Mouse (Mus musculus) embryonic facial prominence, embryonic 10.5 days (tissue): ENCODE results near the gene Aif1. TPM values are rescaled to one million over a fixed set of nuclear protein-coding genes. Genes with fewer than 3 reads are reported as not detected.

Experiments
- DNase-seq: peaks from one replicate; pipeline ENCODE4 v3.0.0-alpha.2; 2017; ENCODE audit warnings: low spot score
- H3K27ac ChIP-seq: fragments of 300-500 bp; sonication (generic); replicated peaks from 2 replicates; pipeline ENCODE4 v1.5.1; 2016; ENCODE audit warnings: mild to moderate bottlenecking
- H3K27me3 ChIP-seq: fragments of 300-500 bp; sonication (generic); replicated peaks from 2 replicates; pipeline ENCODE4 v1.6.1; 2016; ENCODE audit warnings: low read depth, mild to moderate bottlenecking; ENCODE audit not compliant: poor library complexity, severe bottlenecking
- H3K36me3 ChIP-seq: fragments of 300-500 bp; sonication (generic); replicated peaks from 2 replicates; pipeline ENCODE4 v1.6.1; 2016; ENCODE audit warnings: mild to moderate bottlenecking, moderate library complexity
- H3K4me1 ChIP-seq: fragments of 300-500 bp; sonication (generic); 2 replicates; pipeline ENCODE4 v1.6.1; 2016
- H3K4me3 ChIP-seq: fragments of 300-500 bp; sonication (generic); 2 replicates; pipeline ENCODE4 v1.5.1; 2016; ENCODE audit warnings: mild to moderate bottlenecking, moderate library complexity
- H3K9me3 ChIP-seq: fragments of 300-500 bp; sonication (generic); 2 replicates; pipeline ENCODE4 v1.6.1; 2016; ENCODE audit warnings: mild to moderate bottlenecking
- whole genome bisulfite sequencing: fragments of 180-500 bp; shearing (Covaris S2); methylation state at CpG from one replicate; pipeline ENCODE4 v1.1.7; 2016; 5-methylcytosine and 5-hydroxymethylcytosine counted together
- polyA plus RNA-seq: library from polyadenylated mRNA; unstranded; fragments of >200 nt; fragmentation: Nextera tagmentation; extraction: Ambion mirVana; gene quantifications from 2 replicates; pipeline ENCODE4 v1.2.1, GENCODE M21; 2016

The Aif1 gene
- polyA plus RNA-seq, 1 experiment from 2014 or later, result 3.9 TPM

DNA sequence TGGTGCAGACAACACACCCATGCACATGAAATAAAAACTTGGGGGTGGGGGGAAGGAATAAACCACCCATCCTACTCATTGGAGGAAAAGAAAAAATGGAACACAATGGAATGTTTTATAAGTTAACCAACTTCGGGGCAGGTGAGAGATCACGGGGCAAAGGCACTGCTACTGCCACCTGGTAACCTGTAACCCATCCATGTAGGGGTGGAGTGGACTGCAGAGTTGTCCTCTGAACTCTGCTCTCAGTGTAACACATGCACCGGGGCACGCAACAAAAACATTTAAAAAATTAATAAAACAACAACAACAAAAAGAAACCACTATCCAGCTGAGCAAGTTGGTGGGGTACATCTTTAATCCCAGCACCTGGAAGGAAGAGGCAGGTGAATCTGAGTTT is 23.7 kb downstream of the Aif1 start:
- 95% methylated on average over 4 of the region's 4 CpGs for WGBS
- Histone ChIP-seq H3K4me1 (peaks cover 12% of the 10 kb centered on the region), H3K27ac (no peak overlapping the region), H3K27me3 (no peaks in the 10 kb centered on the region), H3K4me3 (no peak overlapping the region; the same call in 1 of the 2 replicates), H3K36me3 (peaks cover 99% of the 10 kb centered on the region), H3K9me3 (no peaks in the 10 kb centered on the region)
- DNase-seq, result no peak

- Histone ChIP-seq H3K27me3 (no peaks in the 10 kb centered on the region), H3K9me3 (peaks cover 7% of the 10 kb centered on the region; the same call in 1 of the 2 replicates), H3K36me3 (peaks cover 99% of the 10 kb centered on the region), H3K4me3 (no peak overlapping the region; the same call in 1 of the 2 replicates), H3K4me1 (no peaks in the 10 kb centered on the region), H3K27ac (no peak overlapping the region)
- DNase-seq, result no peak
- WGBS, result 70% methylated on average over 5 of the region's 5 CpGs
Measured at GRCm38 (mm10) chr17:35147922-35148639, 27.8 kb downstream of the Aif1 start.

DNA sequence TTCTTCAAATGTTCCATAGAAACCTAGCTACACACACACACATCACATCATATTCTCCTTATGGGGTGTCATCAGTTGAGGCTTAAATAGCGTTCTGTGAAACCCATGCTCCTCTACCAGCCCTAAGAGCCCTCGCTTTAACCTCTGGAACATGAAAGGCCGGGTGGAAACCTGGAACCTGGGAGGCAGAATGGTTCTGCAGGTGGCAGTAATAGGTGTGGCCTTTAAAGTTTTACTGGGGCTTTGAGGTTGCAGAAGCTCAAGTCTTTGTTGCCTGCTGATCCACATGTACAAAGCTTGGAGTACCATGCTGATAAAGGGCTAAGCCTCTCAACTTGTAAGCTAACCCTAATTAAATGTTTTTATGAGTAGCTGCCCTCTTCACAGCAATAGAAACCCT is 28.5 kb downstream of the Aif1 start:
- DNase-seq, result no peak
- Histone ChIP-seq H3K4me3 (no peak overlapping the region), H3K4me1 (no peaks in the 10 kb centered on the region), H3K27ac (no peak overlapping the region), H3K27me3 (no peaks in the 10 kb centered on the region), H3K36me3 (peaks cover 99% of the 10 kb centered on the region), H3K9me3 (peaks cover 9% of the 10 kb centered on the region; the same call in 1 of the 2 replicates)
- WGBS, result 62% methylated on average over 3 of the region's 3 CpGs

DNA sequence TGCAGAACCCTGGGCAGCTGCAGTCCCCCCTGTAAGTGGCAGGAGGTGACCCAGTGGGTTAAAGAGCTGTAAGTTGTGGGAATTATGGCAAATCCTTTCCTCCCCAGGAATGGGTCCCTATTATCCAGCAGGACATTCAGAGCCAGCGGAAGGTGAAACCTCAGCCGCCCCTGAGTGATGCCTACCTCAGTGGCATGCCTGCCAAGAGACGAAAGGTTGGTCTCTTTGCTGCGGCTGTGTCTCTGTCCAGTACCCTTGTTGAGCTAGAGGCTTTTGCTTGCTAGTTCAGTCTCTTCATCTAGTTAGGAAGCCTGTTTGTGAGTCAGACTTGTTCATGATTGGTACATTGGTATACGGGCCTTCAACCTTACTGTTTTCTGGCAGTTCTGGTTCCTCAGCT is 29.7 kb downstream of the Aif1 start:
- no peaks in the 10 kb centered on the region for H3K4me1 ChIP-seq
- WGBS, result 89% methylated on average over 5 of the region's 5 CpGs
- no peak for DNase-seq
- H3K27ac ChIP-seq, result no peak overlapping the region
- H3K36me3 ChIP-seq, result peaks cover 99% of the 10 kb centered on the region
- peaks cover 9% of the 10 kb centered on the region; the same call in 1 of the 2 replicates for H3K9me3 ChIP-seq
- no peak overlapping the region for H3K4me3 ChIP-seq
- H3K27me3 ChIP-seq, result no peaks in the 10 kb centered on the region

GRCm38 (mm10) chr17:35141971-35142370 is 33.9 kb downstream of the Aif1 start:
- DNase-seq, result no peak
- 90% methylated on average over 6 of the region's 6 CpGs for WGBS
- Histone ChIP-seq H3K36me3 (peaks cover 97% of the 10 kb centered on the region), H3K27ac (no peak overlapping the region), H3K4me1 (peaks cover 6% of the 10 kb centered on the region), H3K27me3 (no peaks in the 10 kb centered on the region), H3K9me3 (peaks cover 9% of the 10 kb centered on the region; the same call in 1 of the 2 replicates), H3K4me3 (no peak overlapping the region)

- Histone ChIP-seq H3K9me3 (peaks cover 9% of the 10 kb centered on the region; the same call in 1 of the 2 replicates), H3K27ac (no peak overlapping the region), H3K27me3 (no peaks in the 10 kb centered on the region), H3K4me1 (peaks cover 16% of the 10 kb centered on the region), H3K4me3 (peak overlapping the region; percentile 30; the same call in 1 of the 2 replicates), H3K36me3 (peaks cover 83% of the 10 kb centered on the region)
- 81% methylated on average over 16 of the region's 16 CpGs for WGBS
- no peak for DNase-seq
Measured at GRCm38 (mm10) chr17:35140490-35140996, 35.3 kb downstream of the Aif1 start.

GRCm38 (mm10) chr17:35139269-35139668 is 36.6 kb downstream of the Aif1 start:
- no peak for DNase-seq
- WGBS, result 94% methylated on average over 3 of the region's 3 CpGs
- Histone ChIP-seq H3K36me3 (peaks cover 70% of the 10 kb centered on the region), H3K27ac (no peak overlapping the region), H3K4me1 (peaks cover 16% of the 10 kb centered on the region), H3K4me3 (no peak overlapping the region), H3K9me3 (peaks cover 9% of the 10 kb centered on the region; the same call in 1 of the 2 replicates), H3K27me3 (no peaks in the 10 kb centered on the region)

- WGBS, result under 1% methylated on average over 43 of the region's 43 CpGs
- H3K9me3 ChIP-seq, result no peaks in the 10 kb centered on the region
Measured at GRCm38 (mm10) chr17:35135591-35136320, 40.1 kb downstream of the Aif1 start.

DNA sequence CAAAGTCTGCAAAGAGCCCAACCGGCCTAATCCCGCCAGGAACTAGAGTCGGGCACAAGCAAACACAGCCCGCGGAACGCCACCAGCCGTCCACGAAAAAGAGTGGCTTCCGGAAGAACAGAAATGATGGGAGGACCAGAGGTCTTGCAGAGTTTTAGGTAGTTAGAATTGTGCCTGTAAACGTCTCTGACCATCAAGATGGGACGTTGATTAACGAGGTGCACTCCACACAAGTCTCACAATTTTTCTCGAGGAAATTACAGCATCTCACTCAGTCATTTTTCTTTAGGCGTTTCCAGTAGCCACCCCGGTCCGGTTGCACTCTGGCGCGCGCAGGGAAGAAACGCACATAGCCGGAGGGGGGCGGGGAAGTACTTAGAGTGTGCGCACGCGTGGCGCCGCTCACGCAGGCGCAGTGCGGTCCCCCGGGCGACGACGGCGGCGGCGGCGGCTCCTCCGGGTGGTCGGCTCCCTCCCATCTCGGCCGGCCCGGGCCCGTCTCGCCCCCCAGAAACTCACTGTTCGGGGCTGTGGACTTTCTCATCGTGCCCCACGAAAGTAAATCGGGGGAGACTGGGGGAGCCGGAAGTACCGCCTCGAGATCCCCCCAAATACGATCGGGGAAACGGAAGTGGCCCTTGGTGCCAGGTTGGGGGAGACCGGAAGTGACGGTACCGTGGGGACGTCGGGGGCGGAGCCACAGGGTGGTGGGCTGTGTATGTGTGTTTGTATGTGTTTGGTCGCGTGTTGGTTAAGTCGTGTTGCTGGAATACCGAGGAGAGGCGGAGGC is 40.9 kb downstream of the Aif1 start, which contains the start of gene Bag6:
TSS of gene Bag6 (plus strand) at position 378 of the 790 bp plus-strand sequence.
- peaks cover 16% of the 10 kb centered on the region for H3K4me1 ChIP-seq
- WGBS, result under 1% methylated on average over 66 of the region's 66 CpGs
- H3K27me3 ChIP-seq, result no peaks in the 10 kb centered on the region
- peak within 1 kb of the TSS; percentile 99 for H3K27ac ChIP-seq
- H3K9me3 ChIP-seq, result no peaks in the 10 kb centered on the region
- H3K36me3 ChIP-seq, result peaks cover 39% of the 10 kb centered on the region
- DNase-seq, result peak; percentile 94
- H3K4me3 ChIP-seq, result peak within 1 kb of the TSS; percentile 89

More at GRCm38 (mm10) chr17:35135591-35136320, 40.1 kb downstream of the Aif1 start:
- Histone ChIP-seq H3K27ac (peak overlapping the region; percentile 99), H3K27me3 (no peaks in the 10 kb centered on the region), H3K36me3 (peaks cover 40% of the 10 kb centered on the region), H3K4me1 (peaks cover 16% of the 10 kb centered on the region), H3K4me3 (peak overlapping the region; percentile 89)
- no peak for DNase-seq

- DNase-seq, result no peak
- peaks cover 37% of the 10 kb centered on the region for H3K36me3 ChIP-seq
- H3K27ac ChIP-seq, result no peak overlapping the region
- WGBS, result 93% methylated on average over 7 of the region's 7 CpGs
- H3K9me3 ChIP-seq, result no peaks in the 10 kb centered on the region
- H3K4me1 ChIP-seq, result peaks cover 18% of the 10 kb centered on the region
- H3K27me3 ChIP-seq, result no peaks in the 10 kb centered on the region
- H3K4me3 ChIP-seq, result no peak overlapping the region
Measured at GRCm38 (mm10) chr17:35133517-35133916, 42.4 kb downstream of the Aif1 start.

DNA sequence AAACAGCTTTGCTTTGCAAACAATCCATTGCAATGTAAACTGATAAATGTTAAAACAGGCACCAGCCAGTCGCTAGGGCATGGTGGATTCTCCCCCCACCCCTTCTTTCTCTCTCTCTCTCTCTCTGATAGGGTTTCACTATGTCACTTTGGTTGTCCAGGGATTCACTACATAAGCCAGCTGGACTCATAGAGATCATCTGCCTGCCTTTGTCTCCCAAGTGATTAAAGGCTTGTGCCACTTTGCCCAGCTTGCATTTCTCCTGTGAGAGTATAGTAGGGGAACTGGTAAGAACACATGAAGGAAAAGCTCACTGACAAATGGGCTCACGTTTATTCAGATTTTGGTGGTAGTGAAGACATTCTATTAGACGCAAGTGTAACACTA is 43.7 kb downstream of the Aif1 start:
- no peak overlapping the region for H3K27ac ChIP-seq
- 73% methylated on average over 3 of the region's 3 CpGs for WGBS
- DNase-seq, result no peak
- no peak overlapping the region for H3K4me3 ChIP-seq
- peaks cover 34% of the 10 kb centered on the region for H3K36me3 ChIP-seq
- no peaks in the 10 kb centered on the region for H3K27me3 ChIP-seq
- H3K4me1 ChIP-seq, result peaks cover 23% of the 10 kb centered on the region
- H3K9me3 ChIP-seq, result no peaks in the 10 kb centered on the region
